Mouse (Mus musculus) cerebellum, adult 9-11 months (tissue): ENCODE results near the gene Lcmt2.
A peak's percentile ranks its signal among the peaks of the same experiment; 100 is the strongest.
"Not testable (repeated sequence)": the region's sequence is repeated elsewhere in the genome, so short reads cannot be mapped to it uniquely, and the experiment has no call there.

Experiments used
- DNase-seq: peaks from one replicate; pipeline ENCODE4 v3.0.0; 2022

Lcmt2 gene

GRCm38 (mm10) chr2:121140018-121140882 lies at the start of gene Lcmt2, which contains the start of gene Adal:
TSS of gene Lcmt2 (minus strand) at chr2:121140653.
TSS of gene Adal (plus strand) at chr2:121140428.
- peak; percentile 94 for DNase-seq

GRCm38 (mm10) chr2:121188530-121188929 lies 48.1 kb upstream of the Lcmt2 start:
- DNase-seq, result no peak

- DNase-seq, result no peak
Observed at GRCm38 (mm10) chr2:121184142-121184541, 43.7 kb upstream of the Lcmt2 start.

GRCm38 (mm10) chr2:121183431-121183830 lies 43.0 kb upstream of the Lcmt2 start:
- peak; percentile 87 for DNase-seq

DNA sequence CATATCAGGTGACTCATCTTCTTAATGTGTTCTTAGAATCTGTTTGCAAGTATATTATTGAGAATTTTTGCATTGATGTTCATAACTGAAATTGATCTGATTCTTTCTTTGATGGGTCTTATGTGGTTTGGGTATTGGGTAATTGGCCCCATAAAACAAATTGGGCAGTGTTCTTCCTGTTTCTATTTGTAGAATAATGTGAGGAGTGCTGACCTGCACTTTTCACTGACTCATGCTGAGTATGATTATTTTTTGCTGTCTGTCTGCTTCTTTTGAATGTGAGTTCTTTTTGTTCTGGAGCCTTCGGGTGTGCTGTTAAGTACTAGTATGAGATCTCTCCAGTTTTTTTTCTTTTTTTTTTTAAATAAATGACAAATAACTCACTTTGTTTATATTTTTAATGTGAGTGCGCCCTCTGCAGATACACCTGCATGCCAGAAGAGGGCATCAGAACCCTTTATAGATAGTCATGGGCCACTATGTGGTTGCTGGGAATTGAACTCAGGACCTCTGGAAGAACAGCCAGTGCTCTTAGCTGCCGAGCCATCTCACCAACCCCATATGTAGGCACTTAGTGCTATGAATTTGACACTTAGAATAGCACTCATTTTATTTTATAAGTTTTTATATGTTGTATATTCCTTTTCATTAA lies 38.5 kb upstream of the Lcmt2 start:
- DNase-seq, result no peak

GRCm38 (mm10) chr2:121170980-121171742 lies 30.7 kb upstream of the Lcmt2 start, which contains the start of gene Zscan29:
TSS of gene Zscan29 (minus strand) at chr2:121171125.
- peak; percentile 87 for DNase-seq

DNA sequence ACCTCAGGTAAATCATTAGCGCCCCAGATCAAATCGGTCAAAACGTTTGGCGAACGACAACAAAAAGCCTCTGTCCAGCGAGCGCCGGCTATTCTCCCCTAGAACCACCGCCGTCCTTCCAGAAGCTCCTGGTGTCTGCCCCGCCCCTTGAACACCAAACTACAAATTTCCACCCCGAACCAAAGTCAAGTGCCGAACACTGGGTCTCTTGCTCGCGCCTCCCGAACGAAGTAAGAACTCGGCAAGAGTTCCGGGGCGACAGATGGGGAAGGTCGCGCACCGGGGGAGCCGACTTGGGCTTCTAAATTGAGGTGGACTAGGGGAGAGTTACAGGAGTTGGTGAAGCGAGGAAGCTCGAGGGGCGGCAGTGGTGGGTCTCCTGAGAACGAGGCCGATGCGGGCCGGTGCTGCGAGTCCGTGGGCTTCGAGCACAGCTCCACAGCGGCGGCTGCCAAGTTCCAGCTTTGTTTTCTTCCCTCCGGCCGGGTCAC lies 30.1 kb upstream of the Lcmt2 start, which contains the start of gene Tubgcp4:
TSS of gene Tubgcp4 (plus strand) at position 174 of the 491 bp plus-strand sequence.
- DNase-seq, result no peak

DNA sequence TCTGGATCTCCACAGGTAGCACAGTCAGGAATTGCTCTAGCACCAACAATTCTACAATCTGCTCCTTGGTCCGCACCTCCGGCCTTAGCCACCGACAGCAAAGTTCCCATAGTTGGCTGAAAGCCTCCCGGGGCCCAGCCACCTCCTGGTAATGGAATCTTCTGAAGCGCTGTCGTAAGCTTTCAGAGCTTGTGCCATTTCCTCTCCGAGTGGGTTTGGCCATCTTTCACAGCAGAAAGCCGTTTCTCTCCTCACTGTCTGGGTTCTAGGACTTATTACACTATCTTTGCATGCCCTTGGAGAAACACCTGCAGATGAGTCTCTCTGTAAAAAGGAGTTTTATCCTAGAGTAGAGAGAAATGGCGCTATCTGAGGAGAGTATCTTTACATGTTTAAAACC lies 29.4 kb upstream of the Lcmt2 start:
- peak; percentile 37 for DNase-seq

DNA sequence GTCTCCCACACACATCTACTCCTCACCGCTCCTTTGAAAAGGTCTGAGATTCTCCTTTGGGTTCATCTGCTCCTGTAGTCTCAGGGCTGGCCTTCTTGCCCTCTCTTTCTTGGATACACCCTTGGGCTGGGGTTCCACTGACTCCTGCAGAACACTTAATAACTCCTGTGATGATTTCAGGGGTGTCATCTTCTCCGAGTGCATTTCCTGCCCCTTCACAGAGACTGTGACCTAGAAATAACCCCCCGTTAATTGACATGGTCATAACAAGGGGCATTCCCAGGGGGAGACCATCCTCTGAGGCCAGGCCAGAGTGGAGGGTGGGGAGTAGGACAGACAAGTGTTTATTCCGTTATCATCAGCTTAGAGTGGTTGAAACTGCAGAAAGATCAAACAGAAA lies 28.7 kb upstream of the Lcmt2 start:
- DNase-seq, result no peak

DNA sequence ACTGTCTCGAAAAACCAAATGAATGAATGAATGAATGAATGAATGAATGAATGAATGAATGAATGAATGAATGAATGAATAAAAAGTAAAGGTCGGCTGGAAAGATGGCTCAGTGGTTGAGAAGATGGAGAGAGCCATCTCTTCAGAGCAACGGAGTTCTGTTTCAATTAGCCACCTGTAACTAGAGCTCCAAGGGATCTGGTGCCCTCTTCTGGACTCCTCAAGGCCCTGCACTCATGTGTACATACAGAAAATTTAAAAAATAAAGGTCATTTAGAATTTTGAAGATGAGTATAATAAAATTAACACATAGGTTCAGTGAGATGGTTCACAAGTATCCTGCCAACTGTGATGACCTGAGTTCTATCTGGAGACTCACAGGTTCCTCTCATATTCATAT lies 12.6 kb upstream of the Lcmt2 start:
- DNase-seq, result no peak

DNA sequence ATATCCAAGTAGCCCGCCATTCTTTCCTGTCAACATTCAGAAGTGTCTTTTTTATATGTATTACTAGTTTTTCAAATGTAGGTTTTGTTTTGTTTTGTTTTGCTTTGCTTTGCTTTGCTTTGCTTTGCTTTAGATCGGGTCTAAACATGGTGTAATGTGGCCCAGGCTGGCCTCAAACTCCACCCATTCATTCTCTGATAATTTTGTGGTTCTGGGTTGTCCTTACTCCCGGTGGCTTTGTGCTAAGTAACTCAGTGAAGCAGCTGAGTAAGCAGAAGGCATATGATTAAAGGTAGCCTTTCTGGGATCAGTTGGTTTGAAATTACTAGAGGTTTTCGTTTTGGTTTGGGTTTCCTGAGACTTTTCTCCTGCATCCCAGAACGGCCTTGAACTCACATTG lies 9.2 kb upstream of the Lcmt2 start:
- no peak for DNase-seq

DNA sequence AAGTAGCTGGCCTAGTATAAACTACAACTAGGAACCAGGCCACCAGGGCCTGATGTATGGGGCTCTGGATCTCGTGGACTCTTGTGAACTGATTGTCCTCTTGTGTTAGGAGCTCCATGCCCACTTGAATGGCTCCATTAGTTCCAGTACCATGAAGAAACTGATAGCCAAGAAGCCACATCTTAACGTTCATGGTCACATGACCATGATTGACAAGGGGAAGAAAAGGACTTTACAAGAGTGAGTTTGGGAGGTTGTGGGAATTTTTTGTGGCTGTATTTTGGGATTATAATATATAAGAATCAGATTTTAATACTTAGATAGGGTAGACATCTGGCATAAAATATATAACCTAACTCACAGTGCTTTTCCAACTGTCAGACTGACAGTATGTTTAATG lies 2.0 kb upstream of the Lcmt2 start:
- DNase-seq, result no peak

DNA sequence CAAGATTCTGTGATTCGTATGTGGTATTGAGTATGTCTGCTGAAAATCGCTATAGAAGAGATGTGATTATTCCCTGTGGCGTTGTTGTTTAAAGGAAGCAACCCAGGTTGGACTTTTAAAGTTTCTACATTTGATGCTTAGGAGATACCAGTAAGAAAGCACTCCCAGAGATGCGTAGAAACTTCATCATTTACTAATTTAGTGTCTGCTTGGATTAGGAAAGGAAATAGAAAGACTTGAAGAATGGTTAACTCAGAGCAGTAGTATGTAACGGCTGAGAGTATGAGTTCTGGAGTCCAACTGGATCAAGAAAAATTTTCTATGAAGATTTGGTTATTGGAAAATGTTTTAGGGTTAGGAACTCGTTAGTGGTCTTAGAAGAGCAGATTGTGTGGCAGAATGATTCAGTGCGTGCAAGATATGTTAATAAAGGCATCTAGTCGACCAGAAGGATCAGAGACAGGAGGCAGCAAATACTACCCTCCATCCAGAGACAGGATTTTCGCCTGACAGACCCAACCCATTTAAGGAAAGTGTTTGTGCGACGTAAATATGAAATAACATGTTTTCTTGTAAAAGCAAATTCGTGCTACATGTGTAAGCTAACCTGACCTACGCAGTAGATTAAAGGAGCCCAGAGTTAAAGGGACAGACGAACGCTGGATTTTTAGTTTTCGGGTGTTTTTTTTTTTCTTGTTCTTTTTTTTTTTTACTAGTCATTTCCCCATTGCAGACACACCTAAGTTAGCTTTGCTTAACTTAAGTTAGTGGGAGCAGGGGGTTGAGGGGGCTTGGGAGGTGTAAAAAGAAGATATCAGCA lies 973 bp upstream of the Lcmt2 start:
- no peak for DNase-seq

GRCm38 (mm10) chr2:121139266-121140017 lies 1.0 kb downstream of the Lcmt2 start:
- DNase-seq, result peak; percentile 69

- no peak for DNase-seq
Observed at GRCm38 (mm10) chr2:121137371-121137770, 3.1 kb downstream of the Lcmt2 start.

DNA sequence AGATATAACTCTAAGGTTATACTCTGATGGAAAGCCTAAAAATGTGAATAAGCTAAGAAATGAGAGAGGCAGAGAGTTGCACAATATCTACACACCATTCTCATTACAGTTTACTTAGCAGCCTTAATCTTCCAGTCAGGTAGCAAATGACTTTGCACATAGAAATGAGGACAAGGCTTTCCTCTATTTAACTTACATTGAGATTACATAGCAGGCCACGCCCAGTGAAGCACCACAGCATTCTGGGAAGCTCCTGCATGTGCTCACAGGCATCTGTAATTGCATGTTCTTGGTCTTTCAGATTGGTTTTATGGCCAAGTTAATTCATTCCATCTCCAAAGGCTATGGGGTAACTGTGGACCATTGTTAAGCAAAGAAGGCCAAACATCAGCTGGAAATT lies 7.6 kb downstream of the Lcmt2 start:
- no peak for DNase-seq

DNA sequence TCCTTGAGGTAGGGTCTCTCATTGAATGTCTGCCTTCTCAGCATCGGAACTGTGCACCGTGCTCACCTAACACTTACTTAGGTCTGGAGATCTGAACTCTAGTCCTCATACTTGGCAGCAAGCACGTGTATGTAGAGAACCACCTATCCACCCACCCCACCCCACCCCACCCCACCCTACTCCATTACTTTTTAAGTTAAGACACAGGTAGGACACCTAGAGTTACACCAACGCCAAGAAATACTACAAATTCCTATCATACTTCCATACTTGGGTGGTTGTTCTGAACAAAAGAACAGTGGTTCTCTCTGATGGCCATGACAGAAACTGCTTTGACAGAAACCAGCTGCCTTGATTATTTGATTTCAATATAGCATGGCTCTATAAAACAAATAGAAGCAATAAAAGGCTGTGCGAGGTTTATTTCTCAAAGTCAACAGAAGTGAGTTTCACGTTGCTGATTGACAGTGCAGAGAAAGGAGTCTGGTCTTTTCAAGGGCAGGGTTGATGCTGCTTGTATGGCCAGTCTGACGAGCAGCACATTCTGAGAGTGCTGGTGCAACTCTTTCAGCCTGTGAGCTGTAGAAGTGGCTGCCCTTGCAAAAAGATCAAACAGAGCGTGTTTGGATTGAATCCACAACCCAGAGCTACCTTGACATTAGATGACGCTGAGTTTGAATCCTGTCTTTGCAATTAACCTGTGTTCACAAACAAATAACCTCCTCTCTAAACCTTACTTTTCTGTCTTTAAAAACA lies 11.4 kb downstream of the Lcmt2 start:
- no peak for DNase-seq

GRCm38 (mm10) chr2:121127536-121127935 lies 12.9 kb downstream of the Lcmt2 start:
- DNase-seq, result no peak

- DNase-seq, result not testable (repeated sequence)
Observed at GRCm38 (mm10) chr2:121126302-121126701, 14.2 kb downstream of the Lcmt2 start.

DNA sequence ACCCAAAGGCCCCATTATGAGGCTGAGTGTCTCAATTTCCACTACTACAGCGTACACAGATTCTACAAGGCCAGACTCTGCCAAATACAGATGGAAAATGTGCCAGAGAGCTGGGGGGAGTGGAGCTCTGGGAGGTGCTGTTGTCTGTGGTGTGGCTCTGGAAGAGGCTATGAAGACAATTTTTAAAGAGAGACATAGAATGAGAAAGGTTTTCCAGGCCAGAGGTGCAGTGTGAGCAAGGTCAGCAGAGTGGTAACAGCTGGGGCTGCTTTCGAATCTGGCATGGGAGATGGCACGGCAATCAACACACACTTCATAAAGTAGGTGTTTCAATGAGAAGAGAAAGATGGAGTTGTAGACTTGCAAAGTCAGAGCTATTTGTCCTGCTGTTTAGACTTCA lies 21.2 kb downstream of the Lcmt2 start:
- DNase-seq, result no peak

- DNase-seq, result no peak
Observed at GRCm38 (mm10) chr2:121115418-121115817, 25.0 kb downstream of the Lcmt2 start.
